Mouse (Mus musculus): ENCODE data around the gene Bcl2.

GRCm38 (mm10) chr1:106627241-106627640, 86.8 kb downstream of the Bcl2 start:
- TF ChIP-seq ZNF384 (IDR thresholded peaks at IDR 0.05; ENCODE audit: low read depth, low read length): no peak
- no peak for TF ChIP-seq ZC3H11A (IDR thresholded peaks at IDR 0.05; ENCODE audit: borderline replicate concordance, low read depth, low read length)
- TF ChIP-seq MAFK (IDR thresholded peaks at IDR 0.05; ENCODE audit: insufficient read depth, low read depth, low read length): no peak
- no peak for TF ChIP-seq HCFC1 (IDR thresholded peaks at IDR 0.05; ENCODE audit: borderline replicate concordance, insufficient read depth, low read length)
